Mouse (Mus musculus) lung, postnatal 0 days (tissue): ENCODE measurements around the gene Gm15013. TPM values are rescaled to one million over a fixed set of nuclear protein-coding genes. Genes with fewer than 3 reads are reported as not detected.
A peak's percentile ranks its signal among the peaks of the same experiment; 100 is the strongest.
"Not testable (repeated sequence)": the region's sequence is repeated elsewhere in the genome, so short reads cannot be mapped to it uniquely, and the experiment has no call there.

Source experiments
- ATAC-seq: fragments of 200-750 bp; cut with Nextera tagmentation; 2 replicates; pipeline ENCODE4 v1.8.0; 2017; ENCODE audit warnings: moderate library complexity
- DNase-seq: peaks from one replicate; pipeline ENCODE4 v3.0.0-alpha.2; 2016; ENCODE audit warnings: low spot score
- H3K27ac ChIP-seq: fragments of 300-500 bp; sonication (generic); 2 replicates; pipeline ENCODE4 v1.5.1; 2014; ENCODE audit warnings: antibody characterized with exemption, mild to moderate bottlenecking, low read length, mixed read lengths
- H3K27me3 ChIP-seq: fragments of 300-500 bp; sonication (generic); replicated peaks from 2 replicates; pipeline ENCODE4 v1.6.1; 2014; ENCODE audit warnings: low read length, mixed read lengths; ENCODE audit not compliant: insufficient read depth
- H3K36me3 ChIP-seq: fragments of 300-500 bp; sonication (generic); 2 replicates; pipeline ENCODE4 v1.6.1; 2014; ENCODE audit warnings: low read length, mixed read lengths; ENCODE audit not compliant: insufficient read depth
- H3K4me1 ChIP-seq: fragments of 300-500 bp; sonication (generic); 2 replicates; pipeline ENCODE4 v1.6.1; 2014; ENCODE audit warnings: antibody characterized with exemption, low read depth, low read length, mixed read lengths; ENCODE audit not compliant: insufficient read depth
- H3K4me2 ChIP-seq: fragments of 300-500 bp; sonication (generic); replicated peaks from 2 replicates; pipeline ENCODE4 v1.6.1; 2014; ENCODE audit warnings: low read depth, mild to moderate bottlenecking, low read length, moderate library complexity, mixed read lengths
- H3K4me3 ChIP-seq: fragments of 300-500 bp; sonication (generic); 2 replicates; pipeline ENCODE4 v1.5.1; 2014; ENCODE audit warnings: low read depth, low read length
- H3K9ac ChIP-seq: fragments of 300-500 bp; sonication (generic); replicated peaks from 2 replicates; pipeline ENCODE4 v1.6.1; 2014; ENCODE audit warnings: low read depth, mild to moderate bottlenecking
- H3K9me3 ChIP-seq: fragments of 300-500 bp; sonication (generic); 2 replicates; pipeline ENCODE4 v1.6.1; 2016; ENCODE audit warnings: low read length, mixed read lengths
- CTCF ChIP-seq: IDR thresholded peaks from 2 replicates; pipeline ENCODE4 v1.5.1; 2016; ENCODE audit warnings: antibody characterized with exemption, mild to moderate bottlenecking
- EP300 ChIP-seq: IDR thresholded peaks from 2 replicates; pipeline ENCODE4 v1.6.1; 2016; ENCODE audit warnings: antibody characterized with exemption, mild to moderate bottlenecking, control low read depth
- WGBS: fragments of 180-500 bp; shearing (Covaris S2); extraction: QIAGEN DNeasy Blood & Tissue Kit; methylation state at CpG from one replicate; pipeline ENCODE4 v1.1.7; 2014; 5-methylcytosine and 5-hydroxymethylcytosine counted together
- polyA plus RNA-seq: library from polyadenylated mRNA; unstranded; fragments of >200 nt; fragmentation: Nextera tagmentation; extraction: Ambion mirVana; gene quantifications from 2 replicates; pipeline ENCODE4 v1.2.1, GENCODE M21; 2015

Gm15013 gene
- polyA plus RNA-seq = 0.20 and 0.30 TPM in 2 replicates

DNA sequence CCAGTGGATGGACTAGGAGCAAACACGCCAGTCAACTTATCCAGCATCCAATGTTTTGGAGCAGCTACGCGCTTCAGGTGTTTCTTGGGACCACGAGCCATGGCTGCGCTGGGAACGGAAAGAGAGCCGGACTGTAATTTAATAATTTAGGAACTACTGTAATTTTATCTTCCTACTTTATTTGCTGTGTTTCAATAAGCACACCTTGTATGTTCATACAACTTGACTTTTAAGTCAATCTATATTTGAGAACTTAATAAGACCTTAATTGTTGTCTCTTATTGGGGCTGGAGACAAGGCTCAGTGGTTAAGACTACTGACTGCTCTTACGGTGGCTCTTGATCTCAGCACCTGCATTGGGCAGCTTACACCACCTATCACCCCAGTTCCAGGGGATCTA, at the start of gene Gm15013:
Gm15013 (minus strand) TSS at position 101 of the 400 bp plus-strand sequence.
- 96% methylated on average over 8 of the region's 8 CpGs for WGBS
- no peaks in the 10 kb centered on the region for H3K4me1 ChIP-seq
- H3K27me3 ChIP-seq = no peaks in the 10 kb centered on the region
- H3K4me2 ChIP-seq = no peak within 1 kb of the TSS
- no peak within 1 kb of the TSS for H3K9ac ChIP-seq
- DNase-seq (no peak), ATAC-seq (no peak)
- TF ChIP-seq CTCF (no peak), EP300 (no peak)
- H3K9me3 ChIP-seq = no peaks in the 10 kb centered on the region
- no peak within 1 kb of the TSS for H3K27ac ChIP-seq
- H3K36me3 ChIP-seq = no peaks in the 10 kb centered on the region
- no peak within 1 kb of the TSS for H3K4me3 ChIP-seq

DNA sequence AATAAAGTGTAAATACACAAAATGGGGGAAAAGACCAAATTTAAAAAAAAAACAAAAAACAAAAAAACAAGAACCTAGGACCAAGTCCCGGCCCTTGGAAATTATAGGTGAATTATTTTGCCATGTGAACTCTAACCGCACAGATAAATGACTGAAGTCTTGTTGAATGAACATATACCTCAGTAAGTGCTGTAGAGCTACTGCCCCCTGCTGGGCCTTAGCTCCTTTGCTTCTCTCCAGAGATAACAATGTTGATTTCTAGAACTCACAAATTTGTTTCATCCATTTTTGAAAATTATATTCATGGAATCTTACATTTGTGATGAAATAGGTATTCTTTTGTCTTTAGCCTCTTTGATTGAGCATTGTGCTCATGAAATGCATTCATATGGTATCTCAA, 48.3 kb upstream of the Gm15013 start:
- TF ChIP-seq EP300 (no peak), CTCF (peak; percentile 60)
- Histone ChIP-seq H3K4me3 (no peak overlapping the region), H3K27ac (no peak overlapping the region), H3K4me2 (no peak overlapping the region), H3K9ac (no peak overlapping the region), H3K4me1 (no peaks in the 10 kb centered on the region), H3K36me3 (no peaks in the 10 kb centered on the region), H3K27me3 (no peaks in the 10 kb centered on the region), H3K9me3 (no peaks in the 10 kb centered on the region)
- ATAC-seq (no peak), DNase-seq (peak; percentile 15)
- 69% methylated on average over 2 of the region's 2 CpGs for WGBS

DNA sequence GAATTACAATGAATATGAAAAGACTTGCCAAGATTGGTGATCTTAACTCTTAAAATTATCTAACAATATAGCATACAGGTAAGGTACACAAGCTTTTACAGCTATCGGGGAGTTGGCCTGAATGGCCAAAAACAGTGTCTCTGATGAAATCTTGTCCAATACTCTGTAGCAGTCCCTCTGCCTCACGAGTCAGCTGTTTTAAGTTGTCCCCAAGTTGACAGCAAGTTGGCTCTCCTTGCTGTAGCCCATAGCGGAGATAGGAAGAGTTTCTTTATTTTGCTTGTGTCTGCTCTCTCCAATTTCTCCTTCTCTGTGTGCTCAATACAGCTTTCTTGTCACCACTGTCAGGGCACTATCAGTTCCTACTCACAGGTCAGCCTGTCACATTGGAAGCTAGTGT, 44.4 kb upstream of the Gm15013 start:
- DNase-seq, H3K4me1 ChIP-seq, H3K36me3 ChIP-seq, H3K27me3 ChIP-seq, H3K9ac ChIP-seq, H3K4me3 ChIP-seq, H3K9me3 ChIP-seq, ATAC-seq, H3K27ac ChIP-seq, H3K4me2 ChIP-seq: not testable (repeated sequence)
- 53% methylated on average over 3 of the region's 3 CpGs for WGBS

DNA sequence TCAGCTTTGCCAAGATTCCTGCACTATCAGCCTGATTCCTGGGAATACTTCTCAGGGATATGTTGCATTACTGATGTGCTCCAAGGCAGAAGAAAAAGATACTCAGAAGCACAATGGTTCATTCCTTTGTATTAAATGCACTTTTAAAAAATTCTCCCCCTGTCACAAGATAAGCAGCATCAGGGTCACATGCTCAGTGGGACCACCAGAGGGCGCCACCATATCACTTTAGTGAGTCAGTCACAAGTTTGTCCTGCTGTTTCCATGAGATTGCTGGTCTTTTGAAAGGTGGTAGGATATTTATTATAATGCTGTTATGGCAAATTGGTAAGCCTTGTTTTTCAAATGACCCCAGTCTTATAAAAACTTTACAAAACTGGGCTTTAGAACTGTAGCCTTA, 37.6 kb upstream of the Gm15013 start:
- no peak for ATAC-seq
- H3K9me3 ChIP-seq = no peaks in the 10 kb centered on the region
- H3K4me3 ChIP-seq = no peak overlapping the region
- H3K36me3 ChIP-seq = no peaks in the 10 kb centered on the region
- peak; percentile 55 for DNase-seq
- no peaks in the 10 kb centered on the region for H3K27me3 ChIP-seq
- no peak overlapping the region for H3K27ac ChIP-seq
- no peak overlapping the region for H3K4me2 ChIP-seq
- H3K4me1 ChIP-seq = no peaks in the 10 kb centered on the region
- TF ChIP-seq EP300 (no peak), CTCF (peak; percentile 76)
- H3K9ac ChIP-seq = no peak overlapping the region
- WGBS = 0% methylated on average over 1 of the region's 1 CpGs

DNA sequence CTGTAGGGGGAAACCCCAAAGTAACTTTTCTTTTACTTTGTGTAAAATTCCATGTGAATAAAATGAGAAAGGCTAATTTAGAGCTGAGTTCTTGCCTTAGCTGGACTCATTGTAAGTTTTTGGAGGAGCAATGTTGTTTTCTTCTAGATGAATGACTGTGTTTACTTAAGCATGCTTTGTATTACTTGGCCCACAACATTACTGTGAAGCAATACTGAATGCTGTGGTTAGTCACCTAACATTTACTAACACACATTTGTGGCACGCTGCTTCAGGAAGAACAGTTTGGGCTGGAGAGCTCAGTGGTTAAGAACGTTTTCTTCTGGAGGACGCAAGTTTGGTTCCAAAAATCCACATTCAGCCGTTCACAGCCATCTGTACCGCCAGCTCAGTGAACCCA, 22.8 kb upstream of the Gm15013 start:
- H3K27ac ChIP-seq = no peak overlapping the region
- DNase-seq = no peak
- 74% methylated on average over 5 of the region's 5 CpGs for WGBS
- H3K36me3 ChIP-seq = no peaks in the 10 kb centered on the region
- TF ChIP-seq CTCF (no peak), EP300 (no peak)
- H3K4me2 ChIP-seq = no peak overlapping the region
- H3K9ac ChIP-seq = no peak overlapping the region
- H3K9me3 ChIP-seq = no peaks in the 10 kb centered on the region
- no peaks in the 10 kb centered on the region for H3K4me1 ChIP-seq
- H3K4me3 ChIP-seq = no peak overlapping the region
- ATAC-seq = no peak
- no peaks in the 10 kb centered on the region for H3K27me3 ChIP-seq

DNA sequence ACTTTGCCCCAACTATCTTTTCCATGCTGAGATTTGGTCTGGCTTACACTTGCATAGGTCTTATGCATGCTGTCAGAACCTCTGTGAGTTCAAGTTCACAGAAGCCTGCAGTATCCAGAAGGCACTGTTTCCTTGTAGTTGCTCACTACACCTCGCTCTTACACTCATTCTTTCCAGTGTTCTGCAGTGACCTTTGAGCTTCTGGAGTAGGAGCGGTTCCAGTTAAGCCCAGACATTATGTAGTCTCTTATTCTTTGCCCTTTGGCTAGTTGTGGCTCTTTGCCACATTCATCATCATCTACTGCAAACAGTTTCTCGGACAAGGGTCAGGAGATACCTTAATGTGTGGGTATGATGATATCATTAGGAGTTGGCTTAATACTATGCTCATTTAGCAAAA, 16.3 kb upstream of the Gm15013 start:
- Histone ChIP-seq H3K9me3 (no peaks in the 10 kb centered on the region), H3K4me1 (no peaks in the 10 kb centered on the region), H3K27ac (no peak overlapping the region), H3K4me2 (no peak overlapping the region), H3K27me3 (no peaks in the 10 kb centered on the region), H3K9ac (no peak overlapping the region), H3K4me3 (no peak overlapping the region), H3K36me3 (no peaks in the 10 kb centered on the region)
- 83% methylated on average over 3 of the region's 3 CpGs for WGBS
- no peak for TF ChIP-seq CTCF
- TF ChIP-seq EP300 = no peak
- DNase-seq = no peak
- ATAC-seq = no peak

DNA sequence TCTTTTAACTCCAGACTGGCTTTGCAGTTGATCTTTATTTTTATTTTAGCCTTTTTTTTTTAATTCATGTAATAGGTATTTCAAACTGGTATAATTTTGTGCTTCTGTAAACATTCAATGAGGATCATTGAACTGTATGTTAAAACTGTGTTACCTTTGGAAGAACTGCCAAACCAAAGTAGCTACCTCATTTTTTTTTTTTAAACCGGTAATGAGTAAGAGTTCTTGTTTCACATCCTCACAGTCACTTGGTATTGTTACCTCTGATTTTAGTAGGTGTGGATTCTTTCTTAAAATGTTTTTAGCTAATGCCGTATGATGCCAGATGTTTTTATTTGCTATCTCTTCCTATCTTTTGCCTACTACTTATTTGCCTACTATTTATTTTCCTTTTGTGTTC, 8.1 kb upstream of the Gm15013 start:
- Histone ChIP-seq H3K4me1 (no peaks in the 10 kb centered on the region), H3K9ac (no peak overlapping the region), H3K9me3 (no peaks in the 10 kb centered on the region), H3K27me3 (no peaks in the 10 kb centered on the region), H3K27ac (no peak overlapping the region), H3K36me3 (no peaks in the 10 kb centered on the region), H3K4me3 (no peak overlapping the region), H3K4me2 (no peak overlapping the region)
- no peak for TF ChIP-seq EP300
- no peak for TF ChIP-seq CTCF
- no peak for ATAC-seq
- 93% methylated on average over 2 of the region's 2 CpGs for WGBS
- DNase-seq = no peak
